Mouse (Mus musculus) lung, embryonic 14.5 days (tissue): ENCODE data around the gene Msantd1. TPM values are rescaled to one million over a fixed set of nuclear protein-coding genes. Genes with fewer than 3 reads are reported as not detected.

Experiments used
- ATAC-seq: fragments of 200-750 bp; cut with Nextera tagmentation; 2 replicates; pipeline ENCODE4 v1.8.0; 2017; ENCODE audit warnings: mild to moderate bottlenecking, moderate TSS enrichment, moderate library complexity; ENCODE audit not compliant: insufficient read depth
- DNase-seq: peaks from one replicate; pipeline ENCODE4 v3.0.0-alpha.2; 2015
- H3K27ac ChIP-seq: fragments of 300-500 bp; sonication (generic); 2 replicates; pipeline ENCODE4 v1.5.1; 2014; ENCODE audit warnings: low read depth, mild to moderate bottlenecking, moderate library complexity
- H3K27me3 ChIP-seq: fragments of 300-500 bp; sonication (generic); 2 replicates; pipeline ENCODE4 v1.6.1; 2014; ENCODE audit warnings: low read length, control low read depth; ENCODE audit not compliant: insufficient read depth
- H3K36me3 ChIP-seq: fragments of 300-500 bp; sonication (generic); 2 replicates; pipeline ENCODE4 v1.6.1; 2014; ENCODE audit warnings: control low read depth; ENCODE audit not compliant: insufficient read depth
- H3K4me1 ChIP-seq: fragments of 300-500 bp; sonication (generic); 2 replicates; pipeline ENCODE4 v1.6.1; 2014; ENCODE audit warnings: antibody characterized with exemption, control low read depth; ENCODE audit not compliant: insufficient read depth
- H3K4me2 ChIP-seq: fragments of 300-500 bp; sonication (generic); 2 replicates; pipeline ENCODE4 v1.6.1; 2014; ENCODE audit warnings: mild to moderate bottlenecking
- H3K4me3 ChIP-seq: fragments of 300-500 bp; sonication (generic); 2 replicates; pipeline ENCODE4 v1.5.1; 2014; ENCODE audit warnings: low read depth, low read length
- H3K9ac ChIP-seq: fragments of 300-500 bp; sonication (generic); 2 replicates; pipeline ENCODE4 v1.6.1; 2014
- H3K9me3 ChIP-seq: fragments of 300-500 bp; sonication (generic); 2 replicates; pipeline ENCODE4 v1.6.1; 2016; ENCODE audit warnings: low read depth, low read length, control low read depth
- CTCF ChIP-seq: IDR thresholded peaks from 2 replicates; pipeline ENCODE4 v1.5.1; 2016; ENCODE audit warnings: antibody characterized with exemption, low read depth
- WGBS: fragments of 180-500 bp; shearing (Covaris S2); extraction: QIAGEN DNeasy Blood & Tissue Kit; methylation state at CpG from one replicate; pipeline ENCODE4 v1.1.7; 2014; 5-methylcytosine and 5-hydroxymethylcytosine counted together
- polyA plus RNA-seq: library from polyadenylated mRNA; unstranded; fragments of >200 nt; fragmentation: Nextera tagmentation; extraction: Ambion mirVana; gene quantifications from 2 replicates; pipeline ENCODE4 v1.2.1, GENCODE M21; 2014

Gene Msantd1
- polyA plus RNA-seq, 1 experiment from 2014 or later: 0.49 TPM

GRCm38 (mm10) chr5:34954508-34954907, 46.7 kb downstream of the Msantd1 start:
- Histone ChIP-seq H3K27me3 (no peaks in the 10 kb centered on the region), H3K4me3 (no peak overlapping the region), H3K4me1 (peaks cover 19% of the 10 kb centered on the region), H3K27ac (no peak overlapping the region), H3K4me2 (no peak overlapping the region), H3K9ac (no peak overlapping the region), H3K36me3 (peaks cover 8% of the 10 kb centered on the region; the same call in 1 of the 2 replicates), H3K9me3 (no peaks in the 10 kb centered on the region; the same call in 1 of the 2 replicates)
- 52% methylated on average over 6 of the region's 6 CpGs for WGBS
- no peak for DNase-seq
- no peak for ATAC-seq
- TF ChIP-seq CTCF: no peak

DNA sequence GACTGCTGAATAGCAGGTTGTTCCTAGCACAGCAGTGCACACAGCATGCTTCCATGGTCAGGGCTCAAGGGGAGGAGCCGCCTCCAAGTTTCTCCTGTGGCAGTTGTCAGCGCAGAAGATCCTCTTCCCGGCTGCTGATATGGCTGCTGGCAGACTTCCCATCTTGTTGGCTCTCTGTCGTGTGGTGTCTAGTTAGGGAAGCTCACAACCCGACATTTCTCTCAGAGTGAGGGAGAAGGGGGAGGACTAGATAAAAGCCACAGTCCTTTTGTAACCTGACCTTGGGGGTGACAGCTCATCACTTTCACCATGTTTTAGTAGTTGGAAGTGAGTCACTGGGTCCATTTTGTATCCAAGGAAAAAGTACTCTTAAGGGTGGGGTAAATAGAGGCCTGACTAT, 47.8 kb downstream of the Msantd1 start:
- DNase-seq: peak; percentile 80
- no peak overlapping the region for H3K4me3 ChIP-seq
- peak; percentile 48; the same call in 1 of the 2 replicates for ATAC-seq

DNA sequence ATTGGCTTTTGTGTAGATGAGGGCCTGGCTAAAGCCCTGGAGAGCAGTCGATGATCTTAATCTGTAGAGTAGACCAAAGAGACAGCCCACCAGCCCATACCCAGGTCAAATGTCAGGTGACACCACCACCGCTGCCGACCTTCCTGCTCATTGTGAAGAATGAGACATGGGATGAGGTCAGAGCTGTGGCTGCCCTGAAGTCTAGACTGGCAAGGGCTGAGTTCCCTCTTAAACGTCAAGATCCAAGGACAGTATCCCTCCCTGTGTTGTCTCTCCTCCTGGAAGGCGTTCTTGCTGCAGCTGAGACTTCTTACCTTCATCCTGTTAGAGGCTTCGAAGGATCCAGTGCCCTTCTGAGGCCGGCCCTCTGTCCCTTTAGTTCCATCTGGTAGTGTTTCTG, 48.3 kb downstream of the Msantd1 start:
- DNase-seq: no peak
- no peak for ATAC-seq

More for the DNA sequence above, 47.8 kb downstream of the Msantd1 start:
- Histone ChIP-seq H3K27ac (no peak overlapping the region), H3K27me3 (no peaks in the 10 kb centered on the region), H3K36me3 (peaks cover 8% of the 10 kb centered on the region; the same call in 1 of the 2 replicates), H3K4me1 (peaks cover 14% of the 10 kb centered on the region), H3K9me3 (no peaks in the 10 kb centered on the region; the same call in 1 of the 2 replicates), H3K9ac (no peak overlapping the region), H3K4me2 (no peak overlapping the region)
- TF ChIP-seq CTCF: no peak
- 30% methylated on average over 5 of the region's 5 CpGs for WGBS

DNA sequence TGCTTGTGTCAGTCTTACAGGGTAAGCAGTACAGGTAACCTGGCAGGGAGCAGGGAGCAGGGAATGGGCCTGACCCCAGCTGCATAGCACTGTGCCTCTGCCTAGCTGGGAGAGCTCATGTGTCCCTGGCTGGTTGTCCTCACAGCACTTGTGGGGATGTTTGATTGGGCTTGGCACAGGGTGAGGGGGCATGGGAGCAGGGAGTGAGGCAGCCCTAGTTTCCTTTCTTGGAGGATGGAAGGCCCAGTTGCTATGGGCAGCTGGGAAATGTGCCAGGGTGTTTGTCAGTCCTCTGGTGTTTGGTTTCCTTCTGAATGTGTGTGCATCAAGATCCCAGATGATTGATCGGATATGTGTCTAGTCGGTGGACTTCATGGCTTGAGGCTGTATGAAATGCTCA, 49.2 kb downstream of the Msantd1 start:
- WGBS: 64% methylated on average over 2 of the region's 2 CpGs
- no peak for ATAC-seq
- no peak overlapping the region for H3K4me2 ChIP-seq
- no peak for TF ChIP-seq CTCF
- peaks cover 10% of the 10 kb centered on the region for H3K4me1 ChIP-seq
- H3K9me3 ChIP-seq: no peaks in the 10 kb centered on the region; the same call in 1 of the 2 replicates
- no peak overlapping the region for H3K27ac ChIP-seq
- H3K36me3 ChIP-seq: peaks cover 8% of the 10 kb centered on the region; the same call in 1 of the 2 replicates
- DNase-seq: peak; percentile 55
- H3K27me3 ChIP-seq: no peaks in the 10 kb centered on the region
- H3K9ac ChIP-seq: no peak overlapping the region
- no peak overlapping the region for H3K4me3 ChIP-seq

More for the DNA sequence above, 48.3 kb downstream of the Msantd1 start:
- H3K27ac ChIP-seq: no peak overlapping the region; the same call in 1 of the 2 replicates
- H3K9me3 ChIP-seq: no peaks in the 10 kb centered on the region; the same call in 1 of the 2 replicates
- peaks cover 8% of the 10 kb centered on the region; the same call in 1 of the 2 replicates for H3K36me3 ChIP-seq
- no peak overlapping the region for H3K9ac ChIP-seq
- H3K4me3 ChIP-seq: no peak overlapping the region
- WGBS: 65% methylated on average over 7 of the region's 7 CpGs
- no peak for TF ChIP-seq CTCF
- H3K4me1 ChIP-seq: peaks cover 10% of the 10 kb centered on the region
- H3K27me3 ChIP-seq: no peaks in the 10 kb centered on the region
- H3K4me2 ChIP-seq: no peak overlapping the region

- H3K4me3 ChIP-seq: no peak overlapping the region
- H3K27ac ChIP-seq: no peak overlapping the region
- 52% methylated on average over 1 of the region's 1 CpGs for WGBS
- no peak overlapping the region for H3K9ac ChIP-seq
- peaks cover 7% of the 10 kb centered on the region; the same call in 1 of the 2 replicates for H3K36me3 ChIP-seq
- H3K27me3 ChIP-seq: no peaks in the 10 kb centered on the region
- TF ChIP-seq CTCF: no peak
- H3K4me1 ChIP-seq: peaks cover 10% of the 10 kb centered on the region
- ATAC-seq (no peak), DNase-seq (no peak)
- no peak overlapping the region for H3K4me2 ChIP-seq
- no peaks in the 10 kb centered on the region for H3K9me3 ChIP-seq
Measured at GRCm38 (mm10) chr5:34960021-34960420, 52.2 kb downstream of the Msantd1 start.

GRCm38 (mm10) chr5:34965531-34965930, 57.7 kb downstream of the Msantd1 start:
- H3K36me3 ChIP-seq: peaks cover 40% of the 10 kb centered on the region
- H3K27ac ChIP-seq: no peak overlapping the region
- no peak overlapping the region for H3K9ac ChIP-seq
- TF ChIP-seq CTCF: no peak
- no peak overlapping the region for H3K4me2 ChIP-seq
- WGBS: 94% methylated on average over 12 of the region's 12 CpGs
- no peaks in the 10 kb centered on the region for H3K27me3 ChIP-seq
- no peaks in the 10 kb centered on the region for H3K9me3 ChIP-seq
- no peak for DNase-seq
- no peak overlapping the region for H3K4me3 ChIP-seq
- no peaks in the 10 kb centered on the region for H3K4me1 ChIP-seq
- no peak for ATAC-seq

- WGBS: 68% methylated on average over 5 of the region's 5 CpGs
- TF ChIP-seq CTCF: no peak
- Histone ChIP-seq H3K4me3 (no peak overlapping the region), H3K27ac (no peak overlapping the region), H3K4me2 (no peak overlapping the region), H3K4me1 (no peaks in the 10 kb centered on the region), H3K36me3 (peaks cover 58% of the 10 kb centered on the region), H3K9ac (no peak overlapping the region), H3K9me3 (no peaks in the 10 kb centered on the region), H3K27me3 (no peaks in the 10 kb centered on the region)
- DNase-seq (peak; percentile 18), ATAC-seq (no peak)
Measured at GRCm38 (mm10) chr5:34968386-34968785, 60.6 kb downstream of the Msantd1 start.
